Mouse (Mus musculus): ENCODE data around the gene Nrxn1. TPM values are rescaled to one million over a fixed set of nuclear protein-coding genes. Genes with fewer than 3 reads are reported as not detected.

Gene Nrxn1
- total and polyA plus RNA-seq, 3 experiments = 0.22 TPM; not detected in 2

- Histone ChIP-seq H3K4me1 (ENCODE audit: insufficient read depth, low read depth, low read length) (no peaks in the 10 kb centered on the region), H3K36me3 (replicated peaks) (no peaks in the 10 kb centered on the region), H3K4me3 (ENCODE audit: low read depth, low read length) (no peak overlapping the region), H3K9me3 (replicated peaks) (no peaks in the 10 kb centered on the region), H3K27me3 (ENCODE audit: insufficient read depth, low read length) (no peaks in the 10 kb centered on the region)
- ATAC-seq (ENCODE audit: extremely low read depth, insufficient number of reproducible peaks, low FRiP score, poor library complexity, severe bottlenecking) (no peak), DNase-seq (ENCODE audit: low spot score) (no peak)
- TF ChIP-seq GATA1 (IDR thresholded peaks at IDR 0.05; ENCODE audit: borderline replicate concordance, low read length) = no peak
- TF ChIP-seq GATA2 (IDR thresholded peaks at IDR 0.05; ENCODE audit: borderline replicate concordance, low read depth, low read length) = no peak
- TF ChIP-seq POLR2AphosphoS5 (IDR thresholded peaks at IDR 0.05; ENCODE audit: insufficient replicate concordance, low read depth, low read length) = no peak
- no peak for TF ChIP-seq CTCF (IDR thresholded peaks at IDR 0.05; ENCODE audit: low read depth, low read length)
- no peak for TF ChIP-seq TAL1 (conservative IDR thresholded peaks at IDR 0.05; ENCODE audit: low read depth, low read length)
Observed at GRCm38 (mm10) chr17:90234806-90235205, 858.1 kb downstream of the Nrxn1 start.

- Histone ChIP-seq H3K9me3 (replicated peaks) (no peaks in the 10 kb centered on the region), H3K4me1 (ENCODE audit: insufficient read depth, low read depth, low read length) (no peaks in the 10 kb centered on the region), H3K4me3 (ENCODE audit: low read depth, low read length) (no peak overlapping the region), H3K27me3 (ENCODE audit: insufficient read depth, low read length) (no peaks in the 10 kb centered on the region), H3K36me3 (replicated peaks) (no peaks in the 10 kb centered on the region)
- no peak for DNase-seq (ENCODE audit: low spot score)
- no peak for ATAC-seq (ENCODE audit: extremely low read depth, insufficient number of reproducible peaks, low FRiP score, poor library complexity, severe bottlenecking)
- TF ChIP-seq CTCF (IDR thresholded peaks at IDR 0.05; ENCODE audit: low read depth, low read length) (no peak), TAL1 (conservative IDR thresholded peaks at IDR 0.05; ENCODE audit: low read depth, low read length) (no peak), GATA2 (IDR thresholded peaks at IDR 0.05; ENCODE audit: borderline replicate concordance, low read depth, low read length) (no peak), POLR2AphosphoS5 (IDR thresholded peaks at IDR 0.05; ENCODE audit: insufficient replicate concordance, low read depth, low read length) (no peak), GATA1 (IDR thresholded peaks at IDR 0.05; ENCODE audit: borderline replicate concordance, low read length) (no peak)
Observed at GRCm38 (mm10) chr17:90208547-90208946, 884.3 kb downstream of the Nrxn1 start.

GRCm38 (mm10) chr17:90207617-90208016 lies 885.3 kb downstream of the Nrxn1 start:
- ATAC-seq (ENCODE audit: extremely low read depth, insufficient number of reproducible peaks, low FRiP score, poor library complexity, severe bottlenecking) (no peak), DNase-seq (ENCODE audit: low spot score) (no peak)
- no peak overlapping the region for H3K4me3 ChIP-seq (ENCODE audit: low read depth, low read length)
- H3K4me1 ChIP-seq (ENCODE audit: insufficient read depth, low read depth, low read length) = no peaks in the 10 kb centered on the region
- no peak for TF ChIP-seq GATA1 (IDR thresholded peaks at IDR 0.05; ENCODE audit: borderline replicate concordance, low read length)
- no peak for TF ChIP-seq TAL1 (conservative IDR thresholded peaks at IDR 0.05; ENCODE audit: low read depth, low read length)
- TF ChIP-seq CTCF (IDR thresholded peaks at IDR 0.05; ENCODE audit: low read depth, low read length) = no peak
- no peak for TF ChIP-seq GATA2 (IDR thresholded peaks at IDR 0.05; ENCODE audit: borderline replicate concordance, low read depth, low read length)
- TF ChIP-seq POLR2AphosphoS5 (IDR thresholded peaks at IDR 0.05; ENCODE audit: insufficient replicate concordance, low read depth, low read length) = no peak
- H3K9me3 ChIP-seq (replicated peaks) = no peaks in the 10 kb centered on the region
- no peaks in the 10 kb centered on the region for H3K36me3 ChIP-seq (replicated peaks)
- no peaks in the 10 kb centered on the region for H3K27me3 ChIP-seq (ENCODE audit: insufficient read depth, low read length)

- no peaks in the 10 kb centered on the region for H3K4me1 ChIP-seq (ENCODE audit: insufficient read depth, low read depth, low read length)
- no peak overlapping the region for H3K4me3 ChIP-seq (ENCODE audit: low read depth, low read length)
- H3K36me3 ChIP-seq (replicated peaks) = no peaks in the 10 kb centered on the region
- ATAC-seq (ENCODE audit: extremely low read depth, insufficient number of reproducible peaks, low FRiP score, poor library complexity, severe bottlenecking) = no peak
- no peak for DNase-seq (ENCODE audit: low spot score)
- H3K9me3 ChIP-seq (replicated peaks) = no peaks in the 10 kb centered on the region
- H3K27me3 ChIP-seq (ENCODE audit: insufficient read depth, low read length) = no peaks in the 10 kb centered on the region
- no peak for TF ChIP-seq CTCF (IDR thresholded peaks at IDR 0.05; ENCODE audit: low read depth, low read length)
- TF ChIP-seq GATA1 (IDR thresholded peaks at IDR 0.05; ENCODE audit: borderline replicate concordance, low read length) = no peak
- no peak for TF ChIP-seq GATA2 (IDR thresholded peaks at IDR 0.05; ENCODE audit: borderline replicate concordance, low read depth, low read length)
- no peak for TF ChIP-seq TAL1 (conservative IDR thresholded peaks at IDR 0.05; ENCODE audit: low read depth, low read length)
- no peak for TF ChIP-seq POLR2AphosphoS5 (IDR thresholded peaks at IDR 0.05; ENCODE audit: insufficient replicate concordance, low read depth, low read length)
Observed at GRCm38 (mm10) chr17:90203993-90204392, 888.9 kb downstream of the Nrxn1 start.

- Histone ChIP-seq H3K9me3 (replicated peaks) (no peaks in the 10 kb centered on the region), H3K27me3 (ENCODE audit: insufficient read depth, low read length) (no peaks in the 10 kb centered on the region), H3K4me1 (ENCODE audit: insufficient read depth, low read depth, low read length) (no peaks in the 10 kb centered on the region), H3K4me3 (ENCODE audit: low read depth, low read length) (no peak overlapping the region), H3K36me3 (replicated peaks) (no peaks in the 10 kb centered on the region)
- TF ChIP-seq GATA2 (IDR thresholded peaks at IDR 0.05; ENCODE audit: borderline replicate concordance, low read depth, low read length) (no peak), POLR2AphosphoS5 (IDR thresholded peaks at IDR 0.05; ENCODE audit: insufficient replicate concordance, low read depth, low read length) (no peak)
- ATAC-seq (ENCODE audit: extremely low read depth, insufficient number of reproducible peaks, low FRiP score, poor library complexity, severe bottlenecking) (no peak), DNase-seq (ENCODE audit: low spot score) (no peak)
Observed at GRCm38 (mm10) chr17:90202785-90203184, 890.1 kb downstream of the Nrxn1 start.

GRCm38 (mm10) chr17:90196772-90197171 lies 896.1 kb downstream of the Nrxn1 start:
- Histone ChIP-seq H3K27me3 (ENCODE audit: insufficient read depth, low read length) (no peaks in the 10 kb centered on the region), H3K4me1 (ENCODE audit: insufficient read depth, low read depth, low read length) (no peaks in the 10 kb centered on the region), H3K9me3 (replicated peaks) (no peaks in the 10 kb centered on the region), H3K36me3 (replicated peaks) (no peaks in the 10 kb centered on the region), H3K4me3 (ENCODE audit: low read depth, low read length) (no peak overlapping the region)
- TF ChIP-seq POLR2AphosphoS5 (IDR thresholded peaks at IDR 0.05; ENCODE audit: insufficient replicate concordance, low read depth, low read length) (no peak), TAL1 (conservative IDR thresholded peaks at IDR 0.05; ENCODE audit: low read depth, low read length) (no peak), GATA1 (IDR thresholded peaks at IDR 0.05; ENCODE audit: borderline replicate concordance, low read length) (no peak), CTCF (IDR thresholded peaks at IDR 0.05; ENCODE audit: low read depth, low read length) (no peak), GATA2 (IDR thresholded peaks at IDR 0.05; ENCODE audit: borderline replicate concordance, low read depth, low read length) (no peak)
- ATAC-seq (ENCODE audit: extremely low read depth, insufficient number of reproducible peaks, low FRiP score, poor library complexity, severe bottlenecking) (no peak), DNase-seq (ENCODE audit: low spot score) (no peak)

GRCm38 (mm10) chr17:90141602-90142001 lies 951.3 kb downstream of the Nrxn1 start:
- H3K36me3 ChIP-seq (replicated peaks) = no peaks in the 10 kb centered on the region
- ATAC-seq (ENCODE audit: extremely low read depth, insufficient number of reproducible peaks, low FRiP score, poor library complexity, severe bottlenecking) (no peak), DNase-seq (ENCODE audit: low spot score) (no peak)
- H3K4me3 ChIP-seq (ENCODE audit: low read depth, low read length) = no peak overlapping the region
- H3K4me1 ChIP-seq (ENCODE audit: insufficient read depth, low read depth, low read length) = no peaks in the 10 kb centered on the region
- no peaks in the 10 kb centered on the region for H3K9me3 ChIP-seq (replicated peaks)
- TF ChIP-seq GATA2 (IDR thresholded peaks at IDR 0.05; ENCODE audit: borderline replicate concordance, low read depth, low read length) (no peak), CTCF (IDR thresholded peaks at IDR 0.05; ENCODE audit: low read depth, low read length) (no peak), GATA1 (IDR thresholded peaks at IDR 0.05; ENCODE audit: borderline replicate concordance, low read length) (no peak), TAL1 (conservative IDR thresholded peaks at IDR 0.05; ENCODE audit: low read depth, low read length) (no peak), POLR2AphosphoS5 (IDR thresholded peaks at IDR 0.05; ENCODE audit: insufficient replicate concordance, low read depth, low read length) (no peak)
- no peaks in the 10 kb centered on the region for H3K27me3 ChIP-seq (ENCODE audit: insufficient read depth, low read length)

All from G1E (cell line).